Mouse (Mus musculus) liver, adult 2 months (tissue): ENCODE measurements around the gene Calhm3. TPM values are rescaled to one million over a fixed set of nuclear protein-coding genes. Genes with fewer than 3 reads are reported as not detected.

Experiments used
- DNase-seq: peaks from one replicate; pipeline ENCODE4 v3.0.0-alpha.2; 2011; ENCODE audit warnings: low read depth, low spot score; ENCODE audit errors: extremely low read depth
- H3K27ac ChIP-seq: fragments of 200-500 bp; replicated peaks from 2 replicates; pipeline ENCODE4 v1.5.1; 2012; ENCODE audit warnings: low read depth, mild to moderate bottlenecking, control low read depth, inconsistent platforms, low read length; ENCODE audit not compliant: insufficient read depth
- H3K27me3 ChIP-seq: fragments of 200-500 bp; 2 replicates; pipeline ENCODE4 v1.6.1; 2012; ENCODE audit warnings: mild to moderate bottlenecking, moderate library complexity, low read length, inconsistent platforms; ENCODE audit not compliant: control insufficient read depth, insufficient read depth
- H3K36me3 ChIP-seq: fragments of 200-500 bp; 2 replicates; pipeline ENCODE4 v1.6.1; 2012; ENCODE audit warnings: low read length, inconsistent platforms; ENCODE audit not compliant: control insufficient read depth, insufficient read depth
- H3K4me1 ChIP-seq: fragments of 200-500 bp; 2 replicates; pipeline ENCODE4 v1.6.1; 2011; ENCODE audit warnings: low read length; ENCODE audit not compliant: control insufficient read depth, insufficient read depth
- H3K4me3 ChIP-seq: fragments of 200-500 bp; 2 replicates; pipeline ENCODE4 v1.5.1; 2011; ENCODE audit warnings: low read depth, mild to moderate bottlenecking, control low read depth, low read length, moderate library complexity; ENCODE audit not compliant: insufficient read depth
- H3K79me2 ChIP-seq: fragments of 200-500 bp; 2 replicates; pipeline ENCODE4 v1.6.1; 2012; ENCODE audit warnings: inconsistent platforms, mild to moderate bottlenecking, low read length, moderate library complexity; ENCODE audit not compliant: control insufficient read depth, insufficient read depth
- H3K9ac ChIP-seq: fragments of 200-500 bp; 2 replicates; pipeline ENCODE4 v1.6.1; 2012; ENCODE audit warnings: low read depth, mild to moderate bottlenecking, control low read depth, inconsistent platforms, low read length
- CTCF ChIP-seq: fragments of 200-500 bp; IDR thresholded peaks from 2 replicates; pipeline ENCODE4 v1.5.1; 2011; ENCODE audit warnings: low read depth, low read length, control low read depth
- POLR2A ChIP-seq: fragments of 200-500 bp; IDR thresholded peaks from 2 replicates; pipeline ENCODE4 v1.6.1; 2011; ENCODE audit warnings: low read length, control low read depth; ENCODE audit not compliant: insufficient read depth; ENCODE audit errors: extremely low read depth
- WGBS: fragments of 180-500 bp; shearing (Covaris S2); methylation state at CpG from one replicate; pipeline ENCODE4 v1.1.7; 2018; 5-methylcytosine and 5-hydroxymethylcytosine counted together
- polyA plus RNA-seq: library from polyadenylated mRNA; depleted of rRNA; stranded (reverse); fragments of >200 nt; gene quantifications from 2 replicates; pipeline ENCODE4 v1.2.3, GENCODE M21; 2012
- total RNA-seq: library from RNA; depleted of rRNA; stranded (reverse); fragments of >200 nt; gene quantifications from 2 replicates; pipeline ENCODE4 v1.2.3, GENCODE M21; 2014

The Calhm3 gene
- total and polyA plus RNA-seq, 2 experiments = not detected

- DNase-seq = no peak
- no peaks in the 10 kb centered on the region for H3K79me2 ChIP-seq
- H3K27me3 ChIP-seq = no peaks in the 10 kb centered on the region
- peak within 1 kb of the TSS; percentile 71 for H3K27ac ChIP-seq
- TF ChIP-seq CTCF = no peak
- 30% methylated on average over 28 of the region's 28 CpGs for WGBS
- peak within 1 kb of the TSS; percentile 66 for H3K9ac ChIP-seq
- peak within 1 kb of the TSS; percentile 84 for H3K4me3 ChIP-seq
- no peaks in the 10 kb centered on the region for H3K36me3 ChIP-seq
- no peaks in the 10 kb centered on the region for H3K4me1 ChIP-seq
Measured at GRCm38 (mm10) chr19:47137771-47138421, 19.7 kb downstream of the Calhm3 start, which contains the start of gene Calhm2. Gene Calhm2, minus strand, starts transcription at chr19:47138294.

GRCm38 (mm10) chr19:47137051-47137581, 20.4 kb downstream of the Calhm3 start:
- DNase-seq = peak; percentile 41
- Histone ChIP-seq H3K79me2 (no peaks in the 10 kb centered on the region), H3K4me3 (peak overlapping the region; percentile 84), H3K9ac (peak overlapping the region; percentile 34), H3K27ac (peak overlapping the region; percentile 69), H3K36me3 (no peaks in the 10 kb centered on the region), H3K4me1 (no peaks in the 10 kb centered on the region), H3K27me3 (no peaks in the 10 kb centered on the region)
- 39% methylated on average over 6 of the region's 6 CpGs for WGBS
- TF ChIP-seq POLR2A = no peak
- TF ChIP-seq CTCF = no peak

- TF ChIP-seq POLR2A (no peak), CTCF (no peak)
- H3K9ac ChIP-seq = no peak overlapping the region
Measured at GRCm38 (mm10) chr19:47136170-47136569, 21.4 kb downstream of the Calhm3 start.

GRCm38 (mm10) chr19:47135568-47135967, 22.0 kb downstream of the Calhm3 start:
- Histone ChIP-seq H3K36me3 (peaks cover 10% of the 10 kb centered on the region), H3K9ac (no peak overlapping the region), H3K4me3 (0 out of 2 replicates have a peak overlapping the region, but pooled peaks have one; percentile 13), H3K79me2 (no peaks in the 10 kb centered on the region), H3K4me1 (no peaks in the 10 kb centered on the region), H3K27me3 (no peaks in the 10 kb centered on the region), H3K27ac (no peak overlapping the region)
- 83% methylated on average over 17 of the region's 17 CpGs for WGBS
- no peak for DNase-seq
- no peak for TF ChIP-seq CTCF
- TF ChIP-seq POLR2A = no peak

More at GRCm38 (mm10) chr19:47136170-47136569, 21.4 kb downstream of the Calhm3 start:
- WGBS = 92% methylated on average over 5 of the region's 5 CpGs
- Histone ChIP-seq H3K4me1 (no peaks in the 10 kb centered on the region), H3K4me3 (0 out of 2 replicates have a peak overlapping the region, but pooled peaks have one; percentile 13), H3K36me3 (peaks cover 4% of the 10 kb centered on the region; the same call in 1 of the 2 replicates), H3K79me2 (no peaks in the 10 kb centered on the region), H3K27me3 (no peaks in the 10 kb centered on the region), H3K27ac (no peak overlapping the region)
- DNase-seq = no peak

GRCm38 (mm10) chr19:47133161-47133560, 24.4 kb downstream of the Calhm3 start:
- Histone ChIP-seq H3K9ac (no peak overlapping the region), H3K79me2 (no peaks in the 10 kb centered on the region), H3K4me3 (no peak overlapping the region), H3K27me3 (no peaks in the 10 kb centered on the region), H3K4me1 (no peaks in the 10 kb centered on the region), H3K27ac (no peak overlapping the region), H3K36me3 (peaks cover 26% of the 10 kb centered on the region)
- 83% methylated on average over 7 of the region's 7 CpGs for WGBS
- DNase-seq = peak; percentile 19
- TF ChIP-seq CTCF (no peak), POLR2A (no peak)
